Mouse (Mus musculus) ES-E14 (cell line): Measurements from ENCODE around the gene Egfem1. TPM values are rescaled to one million over a fixed set of nuclear protein-coding genes. Genes with fewer than 3 reads are reported as not detected.

ENCODE experiments used
- DNase-seq: peaks from one replicate; pipeline ENCODE4 v3.0.0-alpha.2; 2013; ENCODE audit warnings: low read depth, low spot score
- H3K27ac ChIP-seq: 2 replicates; pipeline ENCODE4 v1.5.1; 2012; ENCODE audit warnings: low read depth, mild to moderate bottlenecking, low read length, moderate library complexity, mixed read lengths; ENCODE audit not compliant: poor library complexity, insufficient read depth, severe bottlenecking
- H3K36me3 ChIP-seq: 2 replicates; pipeline ENCODE4 v1.6.1; 2012; ENCODE audit warnings: mild to moderate bottlenecking, low read length, moderate library complexity, mixed read lengths; ENCODE audit not compliant: control insufficient read depth, poor library complexity, insufficient read depth, severe bottlenecking
- H3K4me1 ChIP-seq, 2 experiments: fragments of 150-350 bp in 1 of 2; sonication (generic) in 1 of 2; 2 replicates each; pipeline ENCODE4 v1.6.1; 2012; ENCODE audit warnings: low read length in 2 of 2, mild to moderate bottlenecking in 1 of 2, mixed read lengths in 1 of 2; ENCODE audit not compliant: control insufficient read depth in 2 of 2, insufficient read depth in 2 of 2, poor library complexity in 1 of 2
- H3K4me3 ChIP-seq, 2 experiments: fragments of 150-350 bp in 1 of 2; sonication (generic) in 1 of 2; 2 replicates each; pipeline ENCODE4 v1.5.1; 2012; ENCODE audit warnings: low read length in 2 of 2, low read depth in 1 of 2, mild to moderate bottlenecking in 1 of 2, mixed read lengths in 1 of 2; ENCODE audit not compliant: insufficient read depth in 1 of 2, poor library complexity in 1 of 2, severe bottlenecking in 1 of 2
- H3K9ac ChIP-seq: 2 replicates; pipeline ENCODE4 v1.6.1; 2012; ENCODE audit warnings: low read depth, mild to moderate bottlenecking, low read length, mixed read lengths; ENCODE audit not compliant: poor library complexity, insufficient read depth, severe bottlenecking
- H3K9me3 ChIP-seq: fragments of 150-350 bp; sonication (generic); 2 replicates; pipeline ENCODE4 v1.6.1; 2012; ENCODE audit warnings: low read depth, mild to moderate bottlenecking, low read length; ENCODE audit not compliant: control insufficient read depth, insufficient read depth
- CHD2 ChIP-seq: IDR thresholded peaks from 2 replicates; pipeline ENCODE4 v1.6.1; 2014; ENCODE audit warnings: mild to moderate bottlenecking, low read depth, low read length, inconsistent platforms
- HCFC1 ChIP-seq: IDR thresholded peaks from 2 replicates; pipeline ENCODE4 v1.6.1; 2012; ENCODE audit warnings: low read length, inconsistent platforms, borderline replicate concordance; ENCODE audit not compliant: insufficient read depth
- MAFK ChIP-seq: IDR thresholded peaks from 2 replicates; pipeline ENCODE4 v1.6.1; 2014; ENCODE audit warnings: mild to moderate bottlenecking, low read depth, low read length, inconsistent platforms; ENCODE audit not compliant: insufficient read depth
- ZC3H11A ChIP-seq: IDR thresholded peaks from 2 replicates; pipeline ENCODE4 v1.6.1; 2012; ENCODE audit warnings: low read depth, mild to moderate bottlenecking, inconsistent platforms, low read length, borderline replicate concordance
- ZNF384 ChIP-seq: IDR thresholded peaks from 2 replicates; pipeline ENCODE4 v1.6.1; 2012; ENCODE audit warnings: low read depth, low read length, inconsistent platforms
- in situ Hi-C, 2 experiments: fragments of 600-800 bp; cut with MboI; formaldehyde crosslinking; loops; one replicate each; pipeline ENCODE4 v1.15.1; 2025; ENCODE audit warnings: low sequenced_read_pairs in 2 of 2, inconsistent platforms in 1 of 2; ENCODE audit not compliant: unreplicated experiment in 2 of 2
- total RNA-seq: library from RNA; depleted of rRNA; stranded (reverse); fragments of 300-350 nt; gene quantifications from 2 replicates; pipeline ENCODE4 v1.2.3, GENCODE M21; 2012; rRNA removed

Egfem1 gene
- total RNA-seq, 1 experiment = 0.18 TPM

- Histone ChIP-seq H3K27ac (no peak overlapping the region; the same call in 1 of the 2 replicates), H3K9me3 (no peaks in the 10 kb centered on the region), H3K4me1 (no peaks in the 10 kb centered on the region), H3K4me3 (no peak overlapping the region), H3K9ac (no peak overlapping the region), H3K36me3 (no peaks in the 10 kb centered on the region)
- no peak for DNase-seq
- no peak for TF ChIP-seq ZC3H11A
- TF ChIP-seq CHD2 = no peak
- no peak for TF ChIP-seq MAFK
- TF ChIP-seq HCFC1 = no peak
- no peak for TF ChIP-seq ZNF384
- in situ Hi-C loops = loop anchor here in 1 of 2 experiments (25.0 kb wide), 1 partner anchor 697 kb away; no protein-coding TSS in a partner anchor
Measured at GRCm38 (mm10) chr3:29734251-29734650, 652.4 kb downstream of the Egfem1 start.

- no peaks in the 10 kb centered on the region for H3K36me3 ChIP-seq
- in situ Hi-C loops = loop anchor here in 1 of 2 experiments (25.0 kb wide), 1 partner anchor 702 kb away; no protein-coding TSS in a partner anchor
- H3K4me3 ChIP-seq = no peak overlapping the region
- H3K27ac ChIP-seq = no peak overlapping the region
- peak; percentile 27 for DNase-seq
- no peak overlapping the region for H3K9ac ChIP-seq
- TF ChIP-seq HCFC1 = no peak
- TF ChIP-seq ZC3H11A = peak; percentile 24; the same call in 1 of the 2 replicates
- no peak for TF ChIP-seq CHD2
- peak; percentile 31; the same call in 1 of the 2 replicates for TF ChIP-seq ZNF384
- TF ChIP-seq MAFK = no peak
- H3K9me3 ChIP-seq = no peaks in the 10 kb centered on the region
- H3K4me1 ChIP-seq = no peaks in the 10 kb centered on the region
Measured at GRCm38 (mm10) chr3:29739292-29739691, 657.5 kb downstream of the Egfem1 start.

Other genes with a start within 250 kb of the Egfem1 start
- gene Gm1527, start 189.4 kb upstream of the Egfem1 start, total RNA-seq = not detected in 2 replicates